Mouse (Mus musculus) cortical plate, adult 2 months (tissue): ENCODE data around the gene Ssb. TPM values are rescaled to one million over a fixed set of nuclear protein-coding genes. Genes with fewer than 3 reads are reported as not detected.

Source experiments
- H3K27ac ChIP-seq: fragments of 200-500 bp; 2 replicates; pipeline ENCODE4 v1.5.1; 2012; ENCODE audit warnings: low read length, control low read depth, inconsistent platforms; ENCODE audit not compliant: insufficient read depth
- H3K4me1 ChIP-seq: fragments of 200-500 bp; 2 replicates; pipeline ENCODE4 v1.6.1; 2011; ENCODE audit warnings: low read length; ENCODE audit not compliant: control insufficient read depth, insufficient read depth
- H3K4me3 ChIP-seq: fragments of 200-500 bp; 2 replicates; pipeline ENCODE4 v1.5.1; 2011; ENCODE audit warnings: mild to moderate bottlenecking, low read length, control low read depth; ENCODE audit not compliant: insufficient read depth
- CTCF ChIP-seq: fragments of 200-500 bp; IDR thresholded peaks from 2 replicates; pipeline ENCODE4 v1.5.1; 2011; ENCODE audit warnings: mild to moderate bottlenecking, control low read depth, low read length; ENCODE audit not compliant: insufficient read depth; ENCODE audit errors: extremely low read depth
- POLR2A ChIP-seq: fragments of 200-500 bp; IDR thresholded peaks from 2 replicates; pipeline ENCODE4 v1.6.1; 2011; ENCODE audit warnings: mild to moderate bottlenecking, low read length, control low read depth; ENCODE audit not compliant: insufficient read depth; ENCODE audit errors: extremely low read depth
- polyA plus RNA-seq: library from polyadenylated mRNA; depleted of rRNA; stranded (reverse); fragments of >200 nt; gene quantifications from 2 replicates; pipeline ENCODE4 v1.2.3, GENCODE M21; 2012

Gene Ssb
- polyA plus RNA-seq, 1 experiment, result 80.3 TPM

DNA sequence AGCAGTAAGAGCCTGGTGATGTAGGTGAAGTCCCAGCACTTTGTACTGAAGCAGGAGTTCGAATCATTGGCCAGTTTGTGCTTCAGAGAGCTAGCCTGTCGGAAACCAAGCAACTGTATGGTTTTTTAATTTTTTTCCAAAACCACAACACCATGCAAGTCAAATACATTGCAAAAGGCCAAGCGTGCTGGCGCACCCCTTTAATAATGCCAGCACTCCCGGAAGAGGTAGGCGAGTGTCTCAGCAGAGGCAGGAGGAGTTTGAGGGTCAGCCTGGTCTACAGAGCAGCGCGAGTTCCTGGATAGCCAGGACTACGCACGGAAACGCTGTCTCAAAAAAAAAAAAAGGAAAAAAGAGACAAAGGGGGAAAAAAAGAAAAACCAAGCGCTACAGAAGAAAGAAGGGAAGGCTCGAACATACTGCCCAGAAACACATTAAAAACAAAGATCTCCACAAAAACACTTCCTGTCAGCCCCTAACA is 350 bp upstream of the Ssb start:
- TF ChIP-seq POLR2A (no peak), CTCF (no peak)
- Histone ChIP-seq H3K27ac (no peak overlapping the region), H3K4me1 (peaks cover 1% of the 10 kb centered on the region; the same call in 1 of the 2 replicates), H3K4me3 (peak overlapping the region; percentile 93)

DNA sequence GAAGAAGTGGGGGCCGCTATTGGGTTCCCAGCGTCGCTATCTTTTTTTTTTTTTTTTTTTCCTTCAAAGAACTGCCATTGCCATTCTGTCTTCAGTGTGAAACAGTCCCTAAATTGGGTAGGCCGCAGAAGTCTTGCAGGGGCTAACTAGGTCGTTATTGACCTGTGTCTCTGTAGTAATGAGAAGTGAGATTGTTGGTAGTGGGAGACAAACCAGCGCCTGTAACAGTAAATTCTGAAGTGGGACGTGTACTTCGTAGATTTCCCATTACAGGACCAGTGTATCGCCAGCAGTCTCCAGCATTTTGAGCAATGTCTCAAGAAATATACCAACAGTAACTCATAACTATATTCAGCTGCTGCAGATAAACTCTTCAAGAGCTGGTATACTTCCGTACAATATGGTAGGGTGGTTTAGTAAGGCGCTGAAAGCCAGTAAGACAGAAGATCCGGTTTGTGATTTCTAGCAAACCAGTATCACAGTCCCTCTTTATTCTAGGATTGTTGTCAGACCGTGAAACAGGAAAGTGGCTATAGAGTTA is 825 bp downstream of the Ssb start:
- TF ChIP-seq CTCF (no peak), POLR2A (no peak)
- Histone ChIP-seq H3K27ac (peak overlapping the region; percentile 68; the same call in 1 of the 2 replicates), H3K4me1 (peaks cover 1% of the 10 kb centered on the region; the same call in 1 of the 2 replicates), H3K4me3 (peak overlapping the region; percentile 93)

DNA sequence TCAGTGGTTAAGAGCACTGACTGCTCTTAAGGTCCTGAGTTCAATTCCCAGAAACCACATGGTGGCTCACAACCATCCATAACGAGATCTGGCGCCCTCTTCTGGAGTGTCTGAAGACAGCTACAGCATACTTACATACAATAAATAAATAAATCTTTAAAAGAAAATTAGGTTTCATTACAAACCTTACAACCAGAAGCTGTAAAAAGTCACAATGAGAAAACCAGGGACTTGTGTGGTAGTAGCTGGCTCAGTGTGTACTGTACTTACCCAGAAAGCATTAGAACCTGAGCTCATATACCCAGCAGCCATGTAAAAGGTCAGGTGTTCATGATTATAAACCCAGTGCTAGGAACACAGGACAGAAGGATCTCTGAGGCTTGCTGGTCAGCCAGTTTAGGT is 22.6 kb downstream of the Ssb start:
- Histone ChIP-seq H3K27ac (no peak overlapping the region), H3K4me3 (no peak overlapping the region; the same call in 1 of the 2 replicates), H3K4me1 (no peaks in the 10 kb centered on the region)
- TF ChIP-seq CTCF (no peak), POLR2A (no peak)

GRCm38 (mm10) chr2:69884581-69884980 is 23.2 kb downstream of the Ssb start:
- TF ChIP-seq CTCF, result no peak
- no peak for TF ChIP-seq POLR2A
- H3K4me3 ChIP-seq, result peak overlapping the region; percentile 52; the same call in 1 of the 2 replicates
- no peak overlapping the region for H3K27ac ChIP-seq
- H3K4me1 ChIP-seq, result no peaks in the 10 kb centered on the region

DNA sequence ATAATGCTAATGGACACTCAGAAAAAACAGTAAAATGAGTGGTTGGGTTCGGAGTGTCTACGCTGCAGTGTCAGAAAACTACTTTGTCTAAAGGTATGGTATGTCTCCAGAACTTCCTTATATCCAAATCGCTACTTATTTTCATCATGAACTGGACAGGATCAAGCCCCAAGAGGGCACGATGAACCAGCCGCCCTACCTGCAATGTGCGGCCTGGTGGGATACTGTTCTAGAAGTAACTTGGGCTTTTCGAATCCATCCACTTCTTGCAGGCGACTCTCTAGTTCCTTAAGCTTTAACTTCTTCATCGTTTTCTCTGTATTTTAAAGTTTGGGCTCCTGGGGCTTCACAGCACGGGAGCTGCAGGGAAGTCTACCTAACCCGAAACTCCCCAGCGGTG is 23.7 kb downstream of the Ssb start:
- Histone ChIP-seq H3K4me1 (no peaks in the 10 kb centered on the region), H3K27ac (no peak overlapping the region), H3K4me3 (peak overlapping the region; percentile 52)
- TF ChIP-seq CTCF, result no peak
- no peak for TF ChIP-seq POLR2A

DNA sequence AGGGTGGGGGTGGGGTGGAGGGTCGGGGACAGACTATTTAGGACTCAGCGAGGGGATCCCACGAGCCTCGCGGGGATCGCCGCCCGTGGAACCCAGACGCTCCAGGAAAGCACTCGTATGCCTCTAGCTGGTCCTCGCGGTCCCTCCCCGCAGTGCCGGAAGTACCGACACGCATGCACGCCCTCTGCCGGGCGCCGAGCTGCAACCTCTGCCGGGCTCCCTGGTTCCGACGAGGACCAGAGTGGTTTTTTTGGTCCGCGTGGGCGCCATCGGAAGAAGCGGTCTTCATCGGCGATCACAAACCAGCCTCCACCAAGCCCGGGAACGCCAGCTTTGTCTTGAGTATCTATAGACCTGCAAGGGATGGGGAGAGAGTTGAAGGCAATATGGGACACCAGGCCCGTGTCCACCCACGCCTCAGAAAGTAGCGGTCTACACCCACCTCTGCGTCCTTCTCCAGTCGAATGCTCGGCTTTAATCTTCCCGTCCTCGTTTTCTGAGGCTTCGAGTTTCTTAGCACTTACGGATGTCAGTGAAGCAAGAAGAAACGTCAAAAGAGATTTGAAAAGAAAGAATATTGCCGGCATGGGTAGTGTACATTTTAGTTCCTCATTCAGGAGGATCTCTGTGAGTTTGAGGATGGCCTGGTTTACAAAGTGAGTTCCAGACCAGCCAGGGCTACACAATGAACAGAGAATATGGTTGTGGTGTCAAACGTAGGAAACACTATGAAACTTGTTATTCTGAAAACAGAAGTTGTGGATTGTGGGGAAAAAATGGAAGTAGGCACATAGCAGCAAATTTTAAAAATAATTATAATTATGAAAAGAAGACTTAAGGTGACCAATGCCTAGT is 24.3 kb downstream of the Ssb start, which contains the start of gene Mettl5:
Mettl5 (minus strand) TSS at position 165 of the 855 bp plus-strand sequence.
- H3K4me1 ChIP-seq, result no peaks in the 10 kb centered on the region
- peak within 1 kb of the TSS; percentile 52 for H3K4me3 ChIP-seq
- H3K27ac ChIP-seq, result peak within 1 kb of the TSS; percentile 50; the same call in 1 of the 2 replicates
- peak; percentile 85 for TF ChIP-seq POLR2A
- TF ChIP-seq CTCF, result no peak

DNA sequence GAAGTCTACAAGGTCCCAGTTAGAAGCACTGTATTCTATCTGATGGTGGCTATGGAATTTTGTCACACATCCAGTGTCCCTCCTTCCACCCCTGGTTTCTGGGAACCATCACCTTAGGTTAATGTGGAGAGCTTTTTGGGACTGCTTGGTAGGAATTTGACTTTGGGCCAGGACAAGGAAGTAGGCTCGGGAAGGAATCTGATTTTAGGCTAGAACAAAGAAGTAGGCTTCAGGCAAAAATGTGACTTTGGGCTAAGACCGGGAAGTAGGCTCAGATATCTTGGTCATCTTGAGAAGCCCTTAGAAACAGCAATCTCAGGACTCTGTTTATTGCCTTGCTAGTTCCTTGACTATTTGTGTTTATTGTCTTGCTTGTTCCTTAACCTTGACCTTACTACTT is 27.6 kb downstream of the Ssb start:
- Histone ChIP-seq H3K27ac (no peak overlapping the region), H3K4me3 (no peak overlapping the region), H3K4me1 (no peaks in the 10 kb centered on the region)
- TF ChIP-seq POLR2A (no peak), CTCF (no peak)

- TF ChIP-seq POLR2A (no peak), CTCF (no peak)
- Histone ChIP-seq H3K4me1 (no peaks in the 10 kb centered on the region), H3K4me3 (no peak overlapping the region), H3K27ac (no peak overlapping the region)
Observed at GRCm38 (mm10) chr2:69890843-69891242, 29.5 kb downstream of the Ssb start.

- H3K4me1 ChIP-seq, result no peaks in the 10 kb centered on the region
- no peak for TF ChIP-seq CTCF
- no peak for TF ChIP-seq POLR2A
Observed at GRCm38 (mm10) chr2:69893145-69893544, 31.8 kb downstream of the Ssb start.

GRCm38 (mm10) chr2:69893891-69894290 is 32.5 kb downstream of the Ssb start:
- no peak for TF ChIP-seq POLR2A
- no peak for TF ChIP-seq CTCF
- Histone ChIP-seq H3K4me1 (no peaks in the 10 kb centered on the region; the same call in 1 of the 2 replicates), H3K4me3 (no peak overlapping the region), H3K27ac (no peak overlapping the region)

More at GRCm38 (mm10) chr2:69893145-69893544, 31.8 kb downstream of the Ssb start:
- Histone ChIP-seq H3K4me3 (no peak overlapping the region), H3K27ac (no peak overlapping the region)
